Mouse (Mus musculus) heart, adult 2 months (tissue): ENCODE measurements at regions not wholly inside any gene's neighbourhood (a gene's known extent, or its start where the extent isn't known, plus 50 kb on each side); places are given as distances from the start of the nearest gene placed in this dataset.

ENCODE experiments used
- CTCF ChIP-seq: fragments of 200-600 bp; IDR thresholded peaks from 2 replicates; pipeline ENCODE4 v1.8.1; 2022; ENCODE audit warnings: antibody characterized with exemption, mild to moderate bottlenecking, moderate library complexity
- EP300 ChIP-seq: fragments of 200-500 bp; IDR thresholded peaks from 2 replicates; pipeline ENCODE4 v1.6.1; 2011; ENCODE audit warnings: low read depth, low read length, control low read depth; ENCODE audit not compliant: insufficient read depth
- POLR2A ChIP-seq: fragments of 200-500 bp; IDR thresholded peaks from 2 replicates; pipeline ENCODE4 v1.6.1; 2011; ENCODE audit warnings: mild to moderate bottlenecking, low read depth, low read length, control low read depth; ENCODE audit not compliant: insufficient read depth

- TF ChIP-seq POLR2A: no peak
- TF ChIP-seq CTCF: no peak
- no peak for TF ChIP-seq EP300
These were observed 203.7 kb upstream of the Tyrp1 start for GRCm38 (mm10) chr4:80630260-80630659.
